Comparison of ENCODE assay signal across 10 mouse cellular contexts in genomic region chr10:117796181-117796580, GRCm38 (mm10). TPM values are rescaled to one million over a fixed set of nuclear protein-coding genes. Genes with fewer than 3 reads are reported as not detected.
DNase-seq lines count a peak whose midpoint lies in the region; ATAC-seq lines count a peak whose summit lies in the region.
"Had no signal": no experiment of that assay in that cellular context is flagged by ENCODE, and none has a peak within 500 bp of the region (broad histone marks: within the 10 kb centered on the region; RNA-seq: fewer than 3 reads in every experiment).

No protein-coding gene starts in this region.

- no peak overlapping the region for H3K27ac ChIP-seq in liver, embryonic 12.5 days

- peak; percentile 34 to 60 for DNase-seq in cerebellum, postnatal 10 days
- no peak for DNase-seq in cerebellum, adult 8-10 months
- DNase-seq in liver: peak; percentile 36
- DNase-seq in ES-CJ7 (ENCODE audit: low read depth, low spot score): peak; percentile 80
- peak; percentile 38 for DNase-seq in lung, postnatal 10 days
- DNase-seq in heart, postnatal 25 days (ENCODE audit: low spot score): no peak

- no peak overlapping the region for H3K4me2 ChIP-seq in liver, embryonic 12.5 days

- H3K27me3 ChIP-seq in liver, embryonic 12.5 days (replicated peaks): no peaks in the 10 kb centered on the region
- H3K27me3 ChIP-seq: megakaryocyte, embryonic 14.5 days had no signal

- peaks cover 3% of the 10 kb centered on the region; the same call in 1 of the 2 replicates for H3K9me3 ChIP-seq in liver, embryonic 12.5 days (replicated peaks)
- H3K9me3 ChIP-seq: megakaryocyte, embryonic 14.5 days had no signal

- H3K4me3 ChIP-seq in liver, embryonic 12.5 days: no peak overlapping the region
- H3K4me3 ChIP-seq: megakaryocyte, embryonic 14.5 days had no signal

- intact Hi-C loops in heart, postnatal 25 days (cut with DNase I): no loop called here

- H3K9ac ChIP-seq in liver, embryonic 12.5 days: no peak overlapping the region

- no peaks in the 10 kb centered on the region for H3K36me3 ChIP-seq in liver, embryonic 12.5 days

- WGBS in liver, embryonic 12.5 days (ENCODE audit: insufficient replicate concordance): 87% methylated on average over 7 of the region's 7 CpGs

- H3K4me1 ChIP-seq in liver, embryonic 12.5 days: peaks cover 20% of the 10 kb centered on the region

- ATAC-seq in liver, embryonic 12.5 days: no peak
- no peak for ATAC-seq in frontal cortex, adult (ENCODE audit: low TSS enrichment)
- ATAC-seq: forebrain, embryonic 14.5 days had no signal

RNA-seq across cellular contexts. Expression of gene Nup107, which starts 3.7 kb away (rescaled TPM):
- 80.3 and 81.3 TPM in 2 replicates for polyA plus RNA-seq in liver, embryonic 12.5 days (2016; fragmentation: Nextera tagmentation; extraction: Ambion mirVana)
- 1 to 10 TPM; 7.3 to 8.6 TPM for total RNA-seq in heart, postnatal 25 days (2021)

RNA-seq across cellular contexts. Expression of gene Rap1b, which starts 49.7 kb away (rescaled TPM):
- polyA plus RNA-seq in liver, embryonic 12.5 days (2016; fragmentation: Nextera tagmentation; extraction: Ambion mirVana): 174 and 185 TPM in 2 replicates
- total RNA-seq in heart, postnatal 25 days (2021): 10 to 100 TPM; 48.1 to 56.8 TPM

RNA-seq across cellular contexts. Expression of gene Slc35e3, which starts 50.0 kb away (rescaled TPM):
- 5.2 and 5.3 TPM in 2 replicates for polyA plus RNA-seq in liver, embryonic 12.5 days (2016; fragmentation: Nextera tagmentation; extraction: Ambion mirVana)
- total RNA-seq in heart, postnatal 25 days (2021): 1 to 10 TPM; 7.4 to 7.5 TPM

Comparison
In these comparisons a context has a peak if more than half of its experiments do, and no peak if none do; other contexts are left out.
1. DNase-seq: peak in cerebellum, postnatal 10 days (2 of 2), liver (single experiment), ES-CJ7 (single experiment) and lung, postnatal 10 days (single experiment); none in cerebellum, adult 8-10 months (single experiment) and heart, postnatal 25 days (single experiment).